Mouse (Mus musculus) v-Abl transformed pro-B cells (cell line): ENCODE measurements around the gene Abcc10.

Experiments used
- in situ Hi-C, 2 experiments: fragments of 400-800 bp; cut with MboI; formaldehyde crosslinking; loops; one replicate each; pipeline ENCODE4 v1.15.1; 2025; ENCODE audit not compliant: unreplicated experiment in 2 of 2

Gene Abcc10

DNA sequence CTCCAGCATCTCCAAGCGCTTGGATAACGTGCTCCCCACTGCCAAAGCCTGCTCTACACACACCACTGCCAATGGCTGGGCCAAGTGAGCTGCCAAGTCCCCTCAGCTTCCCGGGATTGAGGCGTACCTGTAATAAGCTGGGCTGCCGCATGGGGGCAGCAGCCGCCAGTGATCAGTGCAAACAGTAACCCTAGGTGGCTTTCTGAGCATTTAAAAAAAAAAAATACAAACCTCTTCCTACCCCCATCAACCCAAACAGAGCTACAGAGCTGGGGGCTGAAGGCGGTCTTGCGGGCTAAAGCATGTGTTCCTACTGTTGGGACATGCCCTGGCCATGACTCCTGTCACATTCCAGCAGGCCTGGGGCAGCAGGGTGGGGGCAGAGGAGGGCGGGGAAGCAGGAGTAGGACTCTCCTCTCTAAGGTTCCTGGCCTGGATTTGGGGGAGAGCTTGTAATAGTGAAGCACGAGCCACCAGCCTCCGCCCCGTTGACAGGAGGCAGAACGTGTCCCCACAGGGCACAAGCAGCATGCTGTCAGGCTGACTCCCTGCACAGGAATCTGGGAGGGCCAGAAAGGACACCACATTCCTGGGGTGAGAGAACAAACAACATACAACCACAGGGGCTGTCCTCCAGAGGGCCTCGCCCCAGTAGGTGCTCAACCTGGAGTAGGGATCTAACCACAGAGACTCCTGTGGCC is 62.1 kb downstream of the Abcc10 start:
- in situ Hi-C loops = loop anchor here (5.0 to 10.0 kb wide), 3 partner anchors 36 to 239 kb away; no protein-coding TSS in a partner anchor

DNA sequence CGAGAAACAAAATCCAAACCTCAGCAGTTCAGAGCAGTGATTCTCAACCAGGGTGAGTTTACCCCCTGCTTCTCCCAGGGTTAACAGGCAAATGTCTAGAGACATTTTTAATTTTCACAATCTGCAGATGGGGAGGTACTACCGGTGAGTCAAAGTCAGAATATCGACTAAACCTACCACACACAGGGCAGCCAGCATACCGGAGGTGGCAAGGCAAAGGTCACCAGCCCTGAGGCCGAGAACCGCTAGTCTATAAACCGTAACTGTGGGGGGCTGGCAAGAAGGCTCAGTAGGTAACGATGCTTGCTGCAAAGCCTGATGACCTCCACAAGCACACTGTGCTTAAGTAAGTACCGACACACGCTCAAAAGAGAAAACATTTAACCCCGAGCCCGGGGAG is 62.6 kb downstream of the Abcc10 start:
- in situ Hi-C loops = loop anchor here (5.0 to 10.0 kb wide), 3 partner anchors 37 to 239 kb away; no protein-coding TSS in a partner anchor

GRCm38 (mm10) chr17:46262201-46262694 is 65.9 kb downstream of the Abcc10 start:
- in situ Hi-C loops = loop anchor here in 1 of 2 experiments (10.0 kb wide), 1 partner anchor 243 kb away; no protein-coding TSS in a partner anchor

- in situ Hi-C loops = loop anchor here in 1 of 2 experiments (5.0 to 10.0 kb wide), 2 partner anchors 245 to 527 kb away; partner anchors contain the start of gene 1600014C23Rik
Measured at GRCm38 (mm10) chr17:46259675-46260074, 68.5 kb downstream of the Abcc10 start.

- in situ Hi-C loops = loop anchor here in 1 of 2 experiments (5.0 kb wide), 1 partner anchor 526 kb away; the partner anchor contains the start of gene 1600014C23Rik
Measured at GRCm38 (mm10) chr17:46258279-46259053, 69.7 kb downstream of the Abcc10 start.

GRCm38 (mm10) chr17:46255147-46255546 is 73.0 kb downstream of the Abcc10 start:
- in situ Hi-C loops = loop anchor here in 1 of 2 experiments (5.0 kb wide), 1 partner anchor 523 kb away; the partner anchor contains the start of gene 1600014C23Rik

DNA sequence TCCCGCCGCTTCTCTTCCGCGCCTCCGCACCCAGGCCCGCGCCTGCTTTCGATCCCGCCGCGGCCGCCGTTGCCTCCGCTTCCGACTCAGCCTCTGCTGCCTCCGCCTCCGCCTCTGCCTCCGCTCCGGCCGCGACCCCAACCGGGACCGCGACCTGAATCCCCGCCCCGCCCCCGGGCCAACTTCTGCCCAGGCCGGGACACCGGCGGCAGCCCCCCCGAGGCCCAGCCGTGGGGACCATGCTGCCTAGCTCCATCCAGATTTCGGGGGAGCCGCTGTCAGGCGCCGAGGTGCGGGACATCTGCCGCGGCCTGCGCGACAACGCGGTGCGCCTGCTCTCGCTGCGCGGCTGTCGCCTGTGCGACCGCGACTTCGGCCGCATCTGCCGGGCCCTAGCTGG is 74.0 kb downstream of the Abcc10 start:
- in situ Hi-C loops = no loop called here

DNA sequence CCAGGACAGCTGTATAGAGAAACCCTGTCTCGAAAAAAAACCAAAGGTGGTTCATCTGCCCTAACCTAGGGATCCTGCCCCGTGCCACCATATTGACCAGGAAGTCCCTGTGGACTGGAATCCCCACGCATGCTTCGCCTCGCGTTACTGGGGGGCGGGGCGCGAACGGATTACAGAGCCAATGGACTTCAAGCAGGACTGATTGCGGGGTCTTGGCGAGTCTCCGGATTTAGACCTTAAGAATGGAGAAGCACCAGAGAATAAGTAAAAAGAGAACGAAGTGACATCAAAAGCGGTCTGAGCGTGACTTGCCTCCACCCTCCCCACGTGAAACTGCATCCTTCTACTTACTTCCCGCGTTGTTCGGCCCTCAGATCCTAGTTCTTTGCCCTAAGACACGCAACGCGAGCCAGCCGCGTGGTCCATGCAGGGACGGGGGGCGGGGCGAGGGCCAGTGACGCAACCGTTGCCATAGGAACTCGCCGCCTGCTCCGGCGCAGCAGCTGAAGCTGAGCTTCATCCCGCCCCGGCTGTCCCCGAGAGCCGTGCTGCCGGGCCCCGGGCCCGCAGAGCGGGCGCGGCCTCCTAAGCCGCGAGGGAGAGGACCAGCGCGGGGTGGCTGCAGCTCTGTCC is 74.6 kb downstream of the Abcc10 start, which contains the start of gene Lrrc73:
TSS of gene Lrrc73 (plus strand) at position 80 of the 633 bp plus-strand sequence.
- in situ Hi-C loops = no loop called here
